Mouse (Mus musculus): Measurements from ENCODE around the gene Ttc39b. TPM values are rescaled to one million over a fixed set of nuclear protein-coding genes. Genes with fewer than 3 reads are reported as not detected.

The Ttc39b gene
- polyA plus RNA-seq, 1 experiment from 2014 or later, result 3.5 TPM

DNA sequence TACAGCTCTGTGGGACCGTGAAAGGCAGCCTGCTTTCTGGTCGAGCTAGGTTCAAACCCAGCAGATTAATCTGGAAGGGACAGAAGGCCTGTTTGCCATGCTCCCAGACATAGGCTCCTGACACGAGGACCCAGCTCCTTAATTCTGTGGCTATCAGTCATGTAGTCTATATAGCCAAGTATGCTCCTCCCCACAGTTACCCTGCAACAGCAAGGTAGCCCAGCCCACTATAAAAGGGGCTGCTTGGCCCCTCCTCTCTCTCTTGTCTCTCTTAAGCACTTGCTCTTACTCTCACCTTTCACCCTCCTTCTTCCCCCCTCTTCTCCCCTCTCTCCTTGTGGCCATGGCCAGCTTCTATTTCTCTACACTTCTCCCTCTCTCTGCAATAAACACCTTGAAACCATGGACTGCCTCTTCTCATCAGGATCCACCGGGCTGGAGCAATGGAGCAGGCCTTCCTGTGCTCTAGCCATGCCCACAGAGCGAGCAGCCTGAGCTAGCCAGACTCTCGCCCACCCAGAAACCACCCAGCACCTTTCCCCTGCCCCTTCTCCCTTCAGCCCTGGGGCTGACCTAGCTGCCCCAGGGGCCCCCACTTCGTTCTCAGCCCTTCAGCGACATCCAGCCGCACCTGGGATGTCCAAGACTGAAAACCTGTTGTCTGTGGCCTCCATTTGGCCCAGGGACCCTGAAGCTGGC lies 51.0 kb downstream of the Ttc39b start:
- H3K36me3 ChIP-seq (ENCODE audit: control insufficient read depth, insufficient read depth, low read length), result no peaks in the 10 kb centered on the region
- no peak for ATAC-seq (ENCODE audit: insufficient number of reproducible peaks, insufficient read depth, low FRiP score, low read depth)
- WGBS, result 81% methylated on average over 9 of the region's 9 CpGs

DNA sequence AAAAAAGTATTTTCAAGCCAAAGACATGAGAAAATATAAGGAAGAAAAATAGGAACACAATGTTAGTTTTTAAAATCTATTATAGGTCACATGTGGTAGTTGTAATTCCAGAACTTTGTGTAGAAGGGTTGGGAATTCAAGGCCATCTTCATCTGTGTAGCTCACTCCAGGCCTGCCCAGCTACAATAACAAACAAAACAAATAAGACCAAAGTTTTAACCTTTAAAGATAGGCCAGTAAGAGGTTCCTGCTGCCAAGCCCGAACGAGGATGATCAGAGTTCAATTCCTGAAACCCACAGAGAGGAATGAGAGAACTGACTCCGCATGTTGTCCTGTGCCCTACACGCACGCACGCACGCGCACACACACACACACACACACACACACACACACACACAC lies 53.6 kb downstream of the Ttc39b start:
- WGBS, result 91% methylated on average over 8 of the region's 8 CpGs
- Histone ChIP-seq H3K27me3 (ENCODE audit: control insufficient read depth, insufficient read depth, low read length) (no peaks in the 10 kb centered on the region), H3K9ac (ENCODE audit: low read length) (no peak overlapping the region), H3K4me2 (ENCODE audit: low read length) (no peak overlapping the region), H3K27ac (replicated peaks in 1 of 2; ENCODE audit: control insufficient read depth in 1 of 2, insufficient read depth in 1 of 2, low read depth in 2 of 2, low read length in 2 of 2) (no peak overlapping the region), H3K9me3 (ENCODE audit: control insufficient read depth, low read length) (no peaks in the 10 kb centered on the region), H3K4me1 (ENCODE audit: control insufficient read depth in 2 of 2, insufficient read depth in 2 of 2, low read length in 2 of 2) (no peaks in the 10 kb centered on the region), H3K4me3 (ENCODE audit: control insufficient read depth in 1 of 2, insufficient read depth in 1 of 2, low read depth in 1 of 2, low read length in 2 of 2) (no peak overlapping the region), H3K36me3 (ENCODE audit: control insufficient read depth, insufficient read depth, low read length) (no peaks in the 10 kb centered on the region)
- no peak for ATAC-seq (ENCODE audit: insufficient number of reproducible peaks, insufficient read depth, low FRiP score, low read depth)

More for the DNA sequence above, 51.0 kb downstream of the Ttc39b start:
- Histone ChIP-seq H3K27ac (replicated peaks in 1 of 2; ENCODE audit: control insufficient read depth in 1 of 2, insufficient read depth in 1 of 2, low read depth in 2 of 2, low read length in 2 of 2) (no peak overlapping the region), H3K4me3 (ENCODE audit: control insufficient read depth in 1 of 2, insufficient read depth in 1 of 2, low read depth in 1 of 2, low read length in 2 of 2) (no peak overlapping the region), H3K4me1 (ENCODE audit: control insufficient read depth in 2 of 2, insufficient read depth in 2 of 2, low read length in 2 of 2) (no peaks in the 10 kb centered on the region), H3K4me2 (ENCODE audit: low read length) (no peak overlapping the region), H3K9me3 (ENCODE audit: control insufficient read depth, low read length) (no peaks in the 10 kb centered on the region), H3K27me3 (ENCODE audit: control insufficient read depth, insufficient read depth, low read length) (no peaks in the 10 kb centered on the region), H3K9ac (ENCODE audit: low read length) (no peak overlapping the region)

DNA sequence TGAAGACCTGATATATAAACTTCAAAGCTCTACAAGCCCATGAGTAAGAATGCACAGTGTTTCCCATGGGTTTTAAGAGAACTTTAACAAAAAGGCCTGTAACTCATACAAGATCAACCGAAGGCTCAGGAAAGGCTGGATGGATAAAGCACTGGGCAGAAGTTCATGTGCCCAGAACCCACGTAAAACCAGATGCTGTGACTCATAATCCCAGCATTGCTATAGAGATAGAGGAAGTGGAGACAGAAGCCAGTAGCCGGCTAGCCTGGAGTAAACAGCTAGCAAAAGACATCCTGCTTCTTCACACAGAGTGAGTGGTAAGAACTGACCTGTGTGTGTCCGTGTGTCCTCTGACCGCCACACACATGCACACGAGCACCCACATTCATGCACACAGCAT lies 54.4 kb downstream of the Ttc39b start:
- Histone ChIP-seq H3K4me3 (ENCODE audit: control insufficient read depth in 1 of 2, insufficient read depth in 1 of 2, low read depth in 1 of 2, low read length in 2 of 2) (no peak overlapping the region), H3K4me1 (ENCODE audit: control insufficient read depth in 2 of 2, insufficient read depth in 2 of 2, low read length in 2 of 2) (no peaks in the 10 kb centered on the region), H3K27me3 (ENCODE audit: control insufficient read depth, insufficient read depth, low read length) (no peaks in the 10 kb centered on the region), H3K9ac (ENCODE audit: low read length) (no peak overlapping the region), H3K4me2 (ENCODE audit: low read length) (no peak overlapping the region), H3K36me3 (ENCODE audit: control insufficient read depth, insufficient read depth, low read length) (no peaks in the 10 kb centered on the region), H3K9me3 (ENCODE audit: control insufficient read depth, low read length) (no peaks in the 10 kb centered on the region), H3K27ac (replicated peaks in 1 of 2; ENCODE audit: control insufficient read depth in 1 of 2, insufficient read depth in 1 of 2, low read depth in 2 of 2, low read length in 2 of 2) (no peak overlapping the region)
- WGBS, result 61% methylated on average over 6 of the region's 6 CpGs
- no peak for ATAC-seq (ENCODE audit: insufficient number of reproducible peaks, insufficient read depth, low FRiP score, low read depth)

DNA sequence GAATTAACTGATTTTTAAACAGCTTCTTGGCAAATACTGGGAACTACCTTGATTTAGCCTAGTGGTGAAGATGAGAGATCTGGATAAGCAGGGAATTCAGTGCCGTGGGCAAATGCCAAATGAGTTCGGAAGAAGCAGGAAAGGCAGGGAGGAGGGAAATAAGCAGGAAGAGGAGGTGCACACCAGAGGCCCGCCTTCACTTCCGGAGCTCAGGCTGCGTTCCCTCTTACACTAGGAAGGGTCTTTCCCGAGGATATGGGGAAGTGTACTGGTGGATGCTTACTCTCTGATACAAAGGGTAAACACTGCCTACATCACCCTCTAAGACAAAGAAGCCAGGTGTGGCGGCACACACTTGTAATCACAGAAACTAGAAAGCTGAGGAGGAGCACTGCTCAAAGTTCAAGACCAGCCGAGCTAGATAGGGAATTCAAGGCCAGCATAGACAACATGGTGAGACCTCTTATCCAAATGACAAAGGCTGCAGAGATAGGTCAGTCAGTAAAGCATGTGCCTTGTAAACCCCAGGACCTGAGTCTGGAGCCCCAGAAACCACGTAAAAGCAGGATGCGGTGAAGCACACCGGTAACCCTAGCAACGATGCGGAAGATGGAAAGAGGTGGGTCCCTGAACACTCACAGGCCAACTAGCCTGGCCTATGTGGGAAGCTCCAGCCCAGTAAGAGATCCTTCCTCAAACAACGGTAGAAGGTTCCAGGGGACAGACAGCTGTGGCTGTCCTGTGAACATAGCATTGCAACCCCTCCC lies 57.9 kb downstream of the Ttc39b start:
- no peak for ATAC-seq (ENCODE audit: insufficient number of reproducible peaks, insufficient read depth, low FRiP score, low read depth)
- H3K4me1 ChIP-seq (ENCODE audit: control insufficient read depth in 2 of 2, insufficient read depth in 2 of 2, low read length in 2 of 2), result no peaks in the 10 kb centered on the region
- H3K4me3 ChIP-seq (ENCODE audit: control insufficient read depth in 1 of 2, insufficient read depth in 1 of 2, low read depth in 1 of 2, low read length in 2 of 2), result no peak overlapping the region
- no peak overlapping the region for H3K27ac ChIP-seq (replicated peaks in 1 of 2; ENCODE audit: control insufficient read depth in 1 of 2, insufficient read depth in 1 of 2, low read depth in 2 of 2, low read length in 2 of 2)
- H3K9me3 ChIP-seq (ENCODE audit: control insufficient read depth, low read length), result no peaks in the 10 kb centered on the region
- WGBS, result 71% methylated on average over 14 of the region's 14 CpGs
- no peak overlapping the region for H3K9ac ChIP-seq (ENCODE audit: low read length)
- no peak overlapping the region for H3K4me2 ChIP-seq (ENCODE audit: low read length)
- no peaks in the 10 kb centered on the region for H3K36me3 ChIP-seq (ENCODE audit: control insufficient read depth, insufficient read depth, low read length)
- H3K27me3 ChIP-seq (ENCODE audit: control insufficient read depth, insufficient read depth, low read length), result no peaks in the 10 kb centered on the region

DNA sequence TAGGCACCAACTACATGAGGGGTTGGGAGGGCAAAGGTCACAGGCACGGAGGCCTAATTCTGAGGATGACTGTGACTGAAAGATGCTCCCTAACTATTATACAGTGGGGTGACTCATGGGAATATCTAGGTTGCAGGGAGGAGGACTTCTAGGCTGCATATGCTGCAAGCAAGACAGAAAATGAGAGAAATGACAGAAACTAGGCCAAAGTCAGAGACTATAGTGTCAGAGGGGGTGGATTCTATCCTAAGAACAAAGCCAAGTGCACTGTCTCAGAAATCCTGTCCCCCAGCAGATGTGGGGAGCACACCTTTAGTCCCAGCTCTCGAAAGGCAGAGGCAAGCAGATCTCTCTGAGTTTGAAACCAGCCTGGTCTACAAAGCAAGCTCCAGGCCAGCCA lies 59.2 kb downstream of the Ttc39b start:
- no peaks in the 10 kb centered on the region for H3K36me3 ChIP-seq (ENCODE audit: control insufficient read depth, insufficient read depth, low read length)
- no peaks in the 10 kb centered on the region for H3K9me3 ChIP-seq (ENCODE audit: control insufficient read depth, low read length)
- no peaks in the 10 kb centered on the region for H3K4me1 ChIP-seq (ENCODE audit: control insufficient read depth in 2 of 2, insufficient read depth in 2 of 2, low read length in 2 of 2)
- no peaks in the 10 kb centered on the region for H3K27me3 ChIP-seq (ENCODE audit: control insufficient read depth, insufficient read depth, low read length)
- WGBS, result 83% methylated on average over 2 of the region's 2 CpGs
- no peak for ATAC-seq (ENCODE audit: insufficient number of reproducible peaks, insufficient read depth, low FRiP score, low read depth)
- H3K27ac ChIP-seq (replicated peaks in 1 of 2; ENCODE audit: control insufficient read depth in 1 of 2, insufficient read depth in 1 of 2, low read depth in 2 of 2, low read length in 2 of 2), result no peak overlapping the region
- no peak overlapping the region for H3K4me2 ChIP-seq (ENCODE audit: low read length)
- H3K4me3 ChIP-seq (ENCODE audit: control insufficient read depth in 1 of 2, insufficient read depth in 1 of 2, low read depth in 1 of 2, low read length in 2 of 2), result no peak overlapping the region
- no peak overlapping the region for H3K9ac ChIP-seq (ENCODE audit: low read length)

DNA sequence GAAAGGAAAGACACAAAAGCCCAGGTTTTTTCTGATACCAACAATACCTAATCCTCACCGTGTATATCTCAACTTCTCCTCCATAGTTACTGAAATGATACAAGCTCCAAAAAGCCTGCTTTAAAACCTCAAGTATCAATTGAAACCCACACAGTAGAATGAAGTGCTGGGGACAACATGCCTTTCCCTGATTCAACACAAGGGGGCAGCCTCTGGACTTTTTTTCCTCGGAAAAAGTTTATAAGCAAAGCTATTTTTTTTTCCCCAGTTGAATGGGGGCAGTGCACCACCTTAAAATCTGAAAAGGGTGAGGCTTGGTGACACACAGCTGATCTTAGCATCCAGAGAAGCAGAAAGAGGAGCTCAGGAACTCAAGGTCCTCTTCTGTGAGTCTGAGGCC lies 62.1 kb downstream of the Ttc39b start:
- Histone ChIP-seq H3K27ac (replicated peaks in 1 of 2; ENCODE audit: control insufficient read depth in 1 of 2, insufficient read depth in 1 of 2, low read depth in 2 of 2, low read length in 2 of 2) (no peak overlapping the region), H3K4me1 (ENCODE audit: control insufficient read depth in 2 of 2, insufficient read depth in 2 of 2, low read length in 2 of 2) (peaks cover 0 to 3% of the 10 kb centered on the region in 2 experiments; a peak in 2 of 4 replicates), H3K4me2 (ENCODE audit: low read length) (no peak overlapping the region), H3K9me3 (ENCODE audit: control insufficient read depth, low read length) (no peaks in the 10 kb centered on the region), H3K4me3 (ENCODE audit: control insufficient read depth in 1 of 2, insufficient read depth in 1 of 2, low read depth in 1 of 2, low read length in 2 of 2) (no peak overlapping the region), H3K9ac (ENCODE audit: low read length) (no peak overlapping the region), H3K27me3 (ENCODE audit: control insufficient read depth, insufficient read depth, low read length) (no peaks in the 10 kb centered on the region), H3K36me3 (ENCODE audit: control insufficient read depth, insufficient read depth, low read length) (no peaks in the 10 kb centered on the region)
- no peak for ATAC-seq (ENCODE audit: insufficient number of reproducible peaks, insufficient read depth, low FRiP score, low read depth)
- 9% methylated on average over 2 of the region's 2 CpGs for WGBS

DNA sequence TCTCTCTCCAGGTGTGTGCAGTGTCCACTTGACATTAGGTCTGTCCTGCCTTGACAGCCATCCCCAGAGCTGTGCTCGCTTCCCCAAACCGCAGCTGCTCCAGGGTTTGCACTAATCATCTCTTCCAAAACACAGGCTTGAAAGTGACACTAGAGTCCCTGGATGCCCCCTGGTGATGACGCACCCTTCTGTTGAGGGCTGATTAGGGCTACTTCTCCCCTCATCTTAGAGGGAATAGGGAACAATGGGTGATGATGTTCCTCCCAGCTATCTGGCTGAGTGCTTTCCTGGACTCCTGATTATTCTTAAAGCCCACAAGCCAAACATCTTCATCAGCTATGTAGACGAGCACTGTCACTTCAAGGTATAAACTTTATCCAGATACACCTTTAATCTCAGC lies 64.4 kb downstream of the Ttc39b start:
- Histone ChIP-seq H3K27me3 (ENCODE audit: control insufficient read depth, insufficient read depth, low read length) (no peaks in the 10 kb centered on the region), H3K27ac (replicated peaks in 1 of 2; ENCODE audit: control insufficient read depth in 1 of 2, insufficient read depth in 1 of 2, low read depth in 2 of 2, low read length in 2 of 2) (no peak overlapping the region), H3K36me3 (ENCODE audit: control insufficient read depth, insufficient read depth, low read length) (no peaks in the 10 kb centered on the region), H3K4me2 (ENCODE audit: low read length) (no peak overlapping the region), H3K9ac (ENCODE audit: low read length) (no peak overlapping the region), H3K9me3 (ENCODE audit: control insufficient read depth, low read length) (no peaks in the 10 kb centered on the region), H3K4me1 (ENCODE audit: control insufficient read depth in 2 of 2, insufficient read depth in 2 of 2, low read length in 2 of 2) (peaks cover 0 to 4% of the 10 kb centered on the region in 2 experiments; a peak in 2 of 4 replicates), H3K4me3 (ENCODE audit: control insufficient read depth in 1 of 2, insufficient read depth in 1 of 2, low read depth in 1 of 2, low read length in 2 of 2) (no peak overlapping the region)
- WGBS, result 56% methylated on average over 4 of the region's 4 CpGs
- ATAC-seq (ENCODE audit: insufficient number of reproducible peaks, insufficient read depth, low FRiP score, low read depth), result no peak

Measured in heart, embryonic 14.5 days (tissue).